Mouse (Mus musculus): Measurements from ENCODE around the gene Rnase2b.

- no peak for TF ChIP-seq POLR2A (IDR thresholded peaks at IDR 0.05; ENCODE audit: borderline replicate concordance, extremely low read depth, insufficient read depth, insufficient read length, poor library complexity, severe bottlenecking)
- TF ChIP-seq CTCF (IDR thresholded peaks at IDR 0.05; ENCODE audit: borderline replicate concordance, extremely low read depth, insufficient read depth, insufficient read length): no peak
Observed at GRCm38 (mm10) chr14:51157072-51157471, 5.0 kb upstream of the Rnase2b start.
